9 mouse cellular contexts compared by ENCODE assay signal in genomic region chr3:102159423-102160325, GRCm38 (mm10). TPM values are rescaled to one million over a fixed set of nuclear protein-coding genes. Genes with fewer than 3 reads are reported as not detected.
DNase-seq lines count a peak whose midpoint lies in the region; ATAC-seq and TF ChIP-seq lines count a peak whose summit lies in the region.
"Had no signal": no experiment of that assay in that cellular context is flagged by ENCODE, and none has a peak within 500 bp of the region (broad histone marks: within the 10 kb centered on the region; RNA-seq: fewer than 3 reads in every experiment).

No protein-coding gene starts in this region.

- no peak for TF ChIP-seq CTCF in layer of hippocampus, adult 2 months (conservative IDR thresholded peaks at IDR 0.05)

- no peaks in the 10 kb centered on the region for H3K36me3 ChIP-seq in forebrain, embryonic 12.5 days (replicated peaks)
- peaks cover 50% of the 10 kb centered on the region for H3K36me3 ChIP-seq in forebrain, embryonic 10.5 days (replicated peaks)

- ATAC-seq in forebrain, embryonic 12.5 days (ENCODE audit: low FRiP score): no peak

- no peak for DNase-seq in forebrain, embryonic 10.5 days (ENCODE audit: extremely low spot score, low spot score)
- peak; percentile 10 for DNase-seq in right cerebral cortex, adult 18-20 months
- no peak for DNase-seq in right cerebral cortex, postnatal 14 days
- peak; percentile 35 for DNase-seq in kidney, adult 9 months
- DNase-seq in lung, postnatal 4 days: peak; percentile 65 to 69
- DNase-seq in yolk sac, embryonic 10.5 days (ENCODE audit: low spot score): no peak
- no peak for DNase-seq in layer of hippocampus, adult 2 months (ENCODE audit: low spot score in 2 of 2)

- H3K4me2 ChIP-seq in forebrain, embryonic 12.5 days: no peak overlapping the region; the same call in 1 of the 2 replicates

- H3K27ac ChIP-seq in forebrain, embryonic 12.5 days: 0 out of 2 replicates have a peak overlapping the region, but pooled peaks have one; percentile 33
- H3K27ac ChIP-seq in forebrain, embryonic 10.5 days: no peak overlapping the region
- no peak overlapping the region for H3K27ac ChIP-seq in layer of hippocampus, adult 2 months

- H3K27me3 ChIP-seq in forebrain, embryonic 12.5 days: no peaks in the 10 kb centered on the region
- peaks cover 8% of the 10 kb centered on the region; the same call in 1 of the 2 replicates for H3K27me3 ChIP-seq in forebrain, embryonic 10.5 days (ENCODE audit: poor library complexity, severe bottlenecking)
- H3K27me3 ChIP-seq: megakaryocyte, embryonic 14.5 days had no signal

- no peak overlapping the region for H3K9ac ChIP-seq in forebrain, embryonic 12.5 days

- peaks cover 7% of the 10 kb centered on the region for H3K4me1 ChIP-seq in forebrain, embryonic 12.5 days
- H3K4me1 ChIP-seq in forebrain, embryonic 10.5 days: peaks cover 18% of the 10 kb centered on the region
- H3K4me1 ChIP-seq: megakaryocyte, embryonic 14.5 days had no signal

- H3K9me3 ChIP-seq in forebrain, embryonic 12.5 days: no peaks in the 10 kb centered on the region
- no peaks in the 10 kb centered on the region for H3K9me3 ChIP-seq in forebrain, embryonic 10.5 days

- 69% methylated on average over 14 of the region's 14 CpGs for WGBS in forebrain, embryonic 12.5 days
- 84% methylated on average over 14 of the region's 14 CpGs for WGBS in forebrain, embryonic 10.5 days

- H3K4me3 ChIP-seq in forebrain, embryonic 12.5 days (replicated peaks): no peak overlapping the region
- H3K4me3 ChIP-seq in forebrain, embryonic 10.5 days: no peak overlapping the region
- no peak overlapping the region for H3K4me3 ChIP-seq in layer of hippocampus, adult 2 months

RNA-seq across cellular contexts. Expression of gene Vangl1, which starts 44.8 kb away (rescaled TPM):
- polyA plus RNA-seq in forebrain, embryonic 12.5 days (2016; fragmentation: Nextera tagmentation; extraction: Ambion mirVana): 4.3 and 5.8 TPM in 2 replicates
- 9.5 and 11.0 TPM in 2 replicates for polyA plus RNA-seq in forebrain, embryonic 10.5 days (2016; fragmentation: Nextera tagmentation; extraction: Ambion mirVana)
- total RNA-seq in layer of hippocampus, adult 2 months (2021): 1 to 10 TPM; 4.2 to 5.8 TPM

Comparison
In these comparisons a context has a peak if more than half of its experiments do, and no peak if none do; other contexts are left out.
1. DNase-seq: peak in right cerebral cortex, adult 18-20 months (single experiment), kidney, adult 9 months (single experiment) and lung, postnatal 4 days (2 of 2); none in forebrain, embryonic 10.5 days (single experiment), right cerebral cortex, postnatal 14 days (single experiment), yolk sac, embryonic 10.5 days (single experiment) and layer of hippocampus, adult 2 months (0 of 2).